Mouse (Mus musculus): ENCODE data around the gene Rps6ka1. TPM values are rescaled to one million over a fixed set of nuclear protein-coding genes. Genes with fewer than 3 reads are reported as not detected.

The Rps6ka1 gene
- polyA plus RNA-seq, 1 experiment from 2014 or later, result 47.6 TPM

GRCm38 (mm10) chr4:133902510-133902909, 14.9 kb upstream of the Rps6ka1 start:
- Histone ChIP-seq H3K9ac (ENCODE audit: low read length) (no peak overlapping the region), H3K27ac (replicated peaks; ENCODE audit: low read depth, low read length) (no peak overlapping the region), H3K4me2 (ENCODE audit: low read depth, severe bottlenecking) (no peak overlapping the region), H3K4me3 (ENCODE audit: low read depth, low read length) (no peak overlapping the region), H3K27me3 (ENCODE audit: control insufficient read depth, insufficient read depth, low read length) (no peaks in the 10 kb centered on the region), H3K9me3 (ENCODE audit: control insufficient read depth, low read length) (no peaks in the 10 kb centered on the region), H3K36me3 (ENCODE audit: control insufficient read depth, insufficient read depth, low read length) (no peaks in the 10 kb centered on the region), H3K4me1 (ENCODE audit: control insufficient read depth, insufficient read depth, low read length) (no peaks in the 10 kb centered on the region)
- no peak for ATAC-seq (ENCODE audit: insufficient number of reproducible peaks, low FRiP score, low TSS enrichment, low read depth)
- WGBS, result 88% methylated on average over 2 of the region's 2 CpGs
- no peak for DNase-seq (ENCODE audit: low spot score)

- Histone ChIP-seq H3K9me3 (ENCODE audit: control insufficient read depth, low read length) (no peaks in the 10 kb centered on the region), H3K9ac (ENCODE audit: low read length) (no peak overlapping the region), H3K27ac (replicated peaks; ENCODE audit: low read depth, low read length) (no peak overlapping the region), H3K4me3 (ENCODE audit: low read depth, low read length) (no peak overlapping the region), H3K36me3 (ENCODE audit: control insufficient read depth, insufficient read depth, low read length) (no peaks in the 10 kb centered on the region), H3K4me2 (ENCODE audit: low read depth, severe bottlenecking) (no peak overlapping the region), H3K27me3 (ENCODE audit: control insufficient read depth, insufficient read depth, low read length) (no peaks in the 10 kb centered on the region), H3K4me1 (ENCODE audit: control insufficient read depth, insufficient read depth, low read length) (no peaks in the 10 kb centered on the region)
- no peak for DNase-seq (ENCODE audit: low spot score)
- ATAC-seq (ENCODE audit: insufficient number of reproducible peaks, low FRiP score, low TSS enrichment, low read depth), result no peak
- WGBS, result 83% methylated on average over 6 of the region's 6 CpGs
Observed at GRCm38 (mm10) chr4:133900887-133901286, 13.3 kb upstream of the Rps6ka1 start.

GRCm38 (mm10) chr4:133900352-133900751, 12.8 kb upstream of the Rps6ka1 start:
- ATAC-seq (ENCODE audit: insufficient number of reproducible peaks, low FRiP score, low TSS enrichment, low read depth), result no peak
- Histone ChIP-seq H3K4me2 (ENCODE audit: low read depth, severe bottlenecking) (no peak overlapping the region), H3K4me3 (ENCODE audit: low read depth, low read length) (no peak overlapping the region), H3K9me3 (ENCODE audit: control insufficient read depth, low read length) (no peaks in the 10 kb centered on the region), H3K27me3 (ENCODE audit: control insufficient read depth, insufficient read depth, low read length) (no peaks in the 10 kb centered on the region), H3K27ac (replicated peaks; ENCODE audit: low read depth, low read length) (no peak overlapping the region), H3K36me3 (ENCODE audit: control insufficient read depth, insufficient read depth, low read length) (no peaks in the 10 kb centered on the region), H3K4me1 (ENCODE audit: control insufficient read depth, insufficient read depth, low read length) (no peaks in the 10 kb centered on the region), H3K9ac (ENCODE audit: low read length) (no peak overlapping the region)
- 91% methylated on average over 6 of the region's 6 CpGs for WGBS
- DNase-seq (ENCODE audit: low spot score), result no peak

GRCm38 (mm10) chr4:133899241-133899800, 11.7 kb upstream of the Rps6ka1 start:
- H3K9ac ChIP-seq (ENCODE audit: low read length), result no peak overlapping the region
- no peak overlapping the region for H3K4me3 ChIP-seq (ENCODE audit: low read depth, low read length)
- H3K27me3 ChIP-seq (ENCODE audit: control insufficient read depth, insufficient read depth, low read length), result no peaks in the 10 kb centered on the region
- no peak for ATAC-seq (ENCODE audit: insufficient number of reproducible peaks, low FRiP score, low TSS enrichment, low read depth)
- WGBS, result 45% methylated on average over 9 of the region's 9 CpGs
- no peaks in the 10 kb centered on the region for H3K9me3 ChIP-seq (ENCODE audit: control insufficient read depth, low read length)
- no peaks in the 10 kb centered on the region for H3K4me1 ChIP-seq (ENCODE audit: control insufficient read depth, insufficient read depth, low read length)
- no peak overlapping the region for H3K4me2 ChIP-seq (ENCODE audit: low read depth, severe bottlenecking)
- DNase-seq (ENCODE audit: low spot score), result peak; percentile 27
- no peaks in the 10 kb centered on the region for H3K36me3 ChIP-seq (ENCODE audit: control insufficient read depth, insufficient read depth, low read length)
- no peak overlapping the region for H3K27ac ChIP-seq (replicated peaks; ENCODE audit: low read depth, low read length)

GRCm38 (mm10) chr4:133898151-133898550, 10.6 kb upstream of the Rps6ka1 start:
- peak; percentile 20 for DNase-seq (ENCODE audit: low spot score)

GRCm38 (mm10) chr4:133897431-133897891, 9.9 kb upstream of the Rps6ka1 start:
- Histone ChIP-seq H3K4me3 (ENCODE audit: low read depth, low read length) (no peak overlapping the region), H3K4me2 (ENCODE audit: low read depth, severe bottlenecking) (no peak overlapping the region), H3K9me3 (ENCODE audit: control insufficient read depth, low read length) (no peaks in the 10 kb centered on the region), H3K36me3 (ENCODE audit: control insufficient read depth, insufficient read depth, low read length) (no peaks in the 10 kb centered on the region), H3K27me3 (ENCODE audit: control insufficient read depth, insufficient read depth, low read length) (no peaks in the 10 kb centered on the region), H3K9ac (ENCODE audit: low read length) (no peak overlapping the region), H3K27ac (replicated peaks; ENCODE audit: low read depth, low read length) (no peak overlapping the region), H3K4me1 (ENCODE audit: control insufficient read depth, insufficient read depth, low read length) (no peaks in the 10 kb centered on the region)
- DNase-seq (ENCODE audit: low spot score) (no peak), ATAC-seq (ENCODE audit: insufficient number of reproducible peaks, low FRiP score, low TSS enrichment, low read depth) (no peak)
- 70% methylated on average over 11 of the region's 11 CpGs for WGBS

More at GRCm38 (mm10) chr4:133898151-133898550, 10.6 kb upstream of the Rps6ka1 start:
- no peak overlapping the region for H3K4me2 ChIP-seq (ENCODE audit: low read depth, severe bottlenecking)
- no peaks in the 10 kb centered on the region for H3K27me3 ChIP-seq (ENCODE audit: control insufficient read depth, insufficient read depth, low read length)
- H3K36me3 ChIP-seq (ENCODE audit: control insufficient read depth, insufficient read depth, low read length), result no peaks in the 10 kb centered on the region
- no peak overlapping the region for H3K4me3 ChIP-seq (ENCODE audit: low read depth, low read length)
- no peak for ATAC-seq (ENCODE audit: insufficient number of reproducible peaks, low FRiP score, low TSS enrichment, low read depth)
- H3K27ac ChIP-seq (replicated peaks; ENCODE audit: low read depth, low read length), result no peak overlapping the region
- H3K9ac ChIP-seq (ENCODE audit: low read length), result no peak overlapping the region
- no peaks in the 10 kb centered on the region for H3K4me1 ChIP-seq (ENCODE audit: control insufficient read depth, insufficient read depth, low read length)
- WGBS, result 26% methylated on average over 6 of the region's 6 CpGs
- H3K9me3 ChIP-seq (ENCODE audit: control insufficient read depth, low read length), result no peaks in the 10 kb centered on the region

- no peaks in the 10 kb centered on the region for H3K4me1 ChIP-seq (ENCODE audit: control insufficient read depth, insufficient read depth, low read length)
- no peak overlapping the region for H3K27ac ChIP-seq (replicated peaks; ENCODE audit: low read depth, low read length)
- H3K36me3 ChIP-seq (ENCODE audit: control insufficient read depth, insufficient read depth, low read length), result no peaks in the 10 kb centered on the region
- no peaks in the 10 kb centered on the region for H3K9me3 ChIP-seq (ENCODE audit: control insufficient read depth, low read length)
- H3K4me3 ChIP-seq (ENCODE audit: low read depth, low read length), result no peak overlapping the region
- no peaks in the 10 kb centered on the region for H3K27me3 ChIP-seq (ENCODE audit: control insufficient read depth, insufficient read depth, low read length)
- ATAC-seq (ENCODE audit: insufficient number of reproducible peaks, low FRiP score, low TSS enrichment, low read depth) (no peak), DNase-seq (ENCODE audit: low spot score) (no peak)
- no peak overlapping the region for H3K9ac ChIP-seq (ENCODE audit: low read length)
- no peak overlapping the region for H3K4me2 ChIP-seq (ENCODE audit: low read depth, severe bottlenecking)
- 63% methylated on average over 1 of the region's 1 CpGs for WGBS
Observed at GRCm38 (mm10) chr4:133896984-133897383, 9.4 kb upstream of the Rps6ka1 start.

GRCm38 (mm10) chr4:133896002-133896401, 8.4 kb upstream of the Rps6ka1 start:
- no peak overlapping the region for H3K4me2 ChIP-seq (ENCODE audit: low read depth, severe bottlenecking)
- no peak overlapping the region for H3K4me3 ChIP-seq (ENCODE audit: low read depth, low read length)
- DNase-seq (ENCODE audit: low spot score) (no peak), ATAC-seq (ENCODE audit: insufficient number of reproducible peaks, low FRiP score, low TSS enrichment, low read depth) (no peak)
- no peaks in the 10 kb centered on the region for H3K4me1 ChIP-seq (ENCODE audit: control insufficient read depth, insufficient read depth, low read length)
- H3K27ac ChIP-seq (replicated peaks; ENCODE audit: low read depth, low read length), result no peak overlapping the region
- WGBS, result 97% methylated on average over 3 of the region's 3 CpGs
- no peaks in the 10 kb centered on the region for H3K27me3 ChIP-seq (ENCODE audit: control insufficient read depth, insufficient read depth, low read length)
- H3K9me3 ChIP-seq (ENCODE audit: control insufficient read depth, low read length), result no peaks in the 10 kb centered on the region
- H3K9ac ChIP-seq (ENCODE audit: low read length), result no peak overlapping the region
- H3K36me3 ChIP-seq (ENCODE audit: control insufficient read depth, insufficient read depth, low read length), result no peaks in the 10 kb centered on the region

GRCm38 (mm10) chr4:133887249-133887648, 348 bp downstream of the Rps6ka1 start:
- ATAC-seq (ENCODE audit: insufficient number of reproducible peaks, low FRiP score, low TSS enrichment, low read depth) (peak; percentile 61; the same call in 1 of the 2 replicates), DNase-seq (ENCODE audit: low spot score) (no peak)
- H3K36me3 ChIP-seq (ENCODE audit: control insufficient read depth, insufficient read depth, low read length), result no peaks in the 10 kb centered on the region
- no peaks in the 10 kb centered on the region for H3K27me3 ChIP-seq (ENCODE audit: control insufficient read depth, insufficient read depth, low read length)
- peak overlapping the region; percentile 93 for H3K4me2 ChIP-seq (ENCODE audit: low read depth, severe bottlenecking)
- H3K9me3 ChIP-seq (ENCODE audit: control insufficient read depth, low read length), result no peaks in the 10 kb centered on the region
- under 1% methylated on average over 21 of the region's 32 CpGs for WGBS
- H3K4me1 ChIP-seq (ENCODE audit: control insufficient read depth, insufficient read depth, low read length), result peaks cover 16% of the 10 kb centered on the region
- peak overlapping the region; percentile 87 for H3K27ac ChIP-seq (replicated peaks; ENCODE audit: low read depth, low read length)
- H3K4me3 ChIP-seq (ENCODE audit: low read depth, low read length), result peak overlapping the region; percentile 75
- H3K9ac ChIP-seq (ENCODE audit: low read length), result peak overlapping the region; percentile 80

Data from limb, embryonic 11.5 days (tissue).